Mouse (Mus musculus): ENCODE measurements at regions not wholly inside any gene's neighbourhood (a gene's known extent, or its start where the extent isn't known, plus 50 kb on each side); places are given as distances from the start of the nearest gene placed in this dataset.

- no peaks in the 10 kb centered on the region for H3K27me3 ChIP-seq
- DNase-seq (ENCODE audit: low read depth, low spot score) (no peak), ATAC-seq (no peak)
- in situ Hi-C loops (cut with MboI; ENCODE audit: low pct_unique_long_range_greater_than_20kb) = no loop called here
- POLR2A ChIA-PET = no interaction called here
- no peak for TF ChIP-seq CTCF (IDR thresholded peaks at IDR 0.05)
- CTCF ChIA-PET = no interaction called here
Measured at GRCm38 (mm10) chr12:51118781-51119180, 229.1 kb upstream of the G2e3 start.

GRCm38 (mm10) chr12:51118021-51118694 lies 229.7 kb upstream of the G2e3 start:
- in situ Hi-C loops (cut with MboI; ENCODE audit: low pct_unique_long_range_greater_than_20kb) = no loop called here
- ChIA-PET POLR2A (no interaction called here), CTCF (no interaction called here)
- ATAC-seq (peak; percentile 85), DNase-seq (ENCODE audit: low read depth, low spot score) (peak; percentile 27)
- no peaks in the 10 kb centered on the region for H3K27me3 ChIP-seq
- no peak for TF ChIP-seq CTCF (IDR thresholded peaks at IDR 0.05)

- ChIA-PET CTCF (no interaction called here), POLR2A (no interaction called here)
- in situ Hi-C loops (cut with MboI; ENCODE audit: low pct_unique_long_range_greater_than_20kb) = no loop called here
Measured at GRCm38 (mm10) chr12:51117436-51118020, 230.3 kb upstream of the G2e3 start.

GRCm38 (mm10) chr12:51111811-51112210 lies 236.1 kb upstream of the G2e3 start:
- DNase-seq (ENCODE audit: low read depth, low spot score) = no peak
- in situ Hi-C loops (cut with MboI; ENCODE audit: low pct_unique_long_range_greater_than_20kb) = no loop called here
- ChIA-PET CTCF (no interaction called here), POLR2A (no interaction called here)
- no peak for TF ChIP-seq CTCF (IDR thresholded peaks at IDR 0.05)
- peaks cover 5% of the 10 kb centered on the region for H3K27me3 ChIP-seq
- ATAC-seq = no peak

More at GRCm38 (mm10) chr12:51117436-51118020, 230.3 kb upstream of the G2e3 start:
- H3K27me3 ChIP-seq = no peaks in the 10 kb centered on the region
- peak; percentile 14 for ATAC-seq
- no peak for TF ChIP-seq CTCF (IDR thresholded peaks at IDR 0.05)
- no peak for DNase-seq (ENCODE audit: low read depth, low spot score)

- peaks cover 9% of the 10 kb centered on the region for H3K27me3 ChIP-seq
- TF ChIP-seq CTCF (IDR thresholded peaks at IDR 0.05) = no peak
- ChIA-PET POLR2A (no interaction called here), CTCF (interaction anchor here (1.2 kb wide), 1 partner anchor 14 kb away, joined by 3 read pairs; no protein-coding TSS in a partner anchor)
- ATAC-seq (no peak), DNase-seq (ENCODE audit: low read depth, low spot score) (no peak)
- in situ Hi-C loops (cut with MboI; ENCODE audit: low pct_unique_long_range_greater_than_20kb) = no loop called here
Measured at GRCm38 (mm10) chr12:51108044-51108443, 239.8 kb upstream of the G2e3 start.

- DNase-seq (ENCODE audit: low read depth, low spot score) (no peak), ATAC-seq (no peak)
- ChIA-PET POLR2A (no interaction called here), CTCF (no interaction called here)
- peaks cover 18% of the 10 kb centered on the region for H3K27me3 ChIP-seq
- in situ Hi-C loops (cut with MboI; ENCODE audit: low pct_unique_long_range_greater_than_20kb) = no loop called here
- no peak for TF ChIP-seq CTCF (IDR thresholded peaks at IDR 0.05)
Measured at GRCm38 (mm10) chr12:51103541-51104042, 244.3 kb upstream of the G2e3 start.

- ChIA-PET CTCF (no interaction called here), POLR2A (no interaction called here)
- DNase-seq (ENCODE audit: low read depth, low spot score) (no peak), ATAC-seq (no peak)
- TF ChIP-seq CTCF (IDR thresholded peaks at IDR 0.05) = no peak
- in situ Hi-C loops (cut with MboI; ENCODE audit: low pct_unique_long_range_greater_than_20kb) = no loop called here
- peaks cover 20% of the 10 kb centered on the region for H3K27me3 ChIP-seq
Measured at GRCm38 (mm10) chr12:51101636-51102035, 246.2 kb upstream of the G2e3 start.

GRCm38 (mm10) chr12:51100868-51101267 lies 247.0 kb upstream of the G2e3 start:
- H3K27me3 ChIP-seq = peaks cover 20% of the 10 kb centered on the region
- DNase-seq (ENCODE audit: low read depth, low spot score) (no peak), ATAC-seq (no peak)
- in situ Hi-C loops (cut with MboI; ENCODE audit: low pct_unique_long_range_greater_than_20kb) = no loop called here
- TF ChIP-seq CTCF (IDR thresholded peaks at IDR 0.05) = no peak
- CTCF ChIA-PET = no interaction called here
- POLR2A ChIA-PET = no interaction called here

- in situ Hi-C loops (cut with MboI; ENCODE audit: low pct_unique_long_range_greater_than_20kb) = no loop called here
- no peak for DNase-seq (ENCODE audit: low read depth, low spot score)
- POLR2A ChIA-PET = no interaction called here
- no peak for TF ChIP-seq CTCF (IDR thresholded peaks at IDR 0.05)
- ATAC-seq = no peak
- H3K27me3 ChIP-seq = peaks cover 20% of the 10 kb centered on the region
- CTCF ChIA-PET = no interaction called here
Measured at GRCm38 (mm10) chr12:51095974-51096373, 251.9 kb upstream of the G2e3 start.

- ATAC-seq = no peak
- POLR2A ChIA-PET = no interaction called here
- peaks cover 12% of the 10 kb centered on the region for H3K27me3 ChIP-seq
- no peak for DNase-seq (ENCODE audit: low read depth, low spot score)
- TF ChIP-seq CTCF (IDR thresholded peaks at IDR 0.05) = no peak
- in situ Hi-C loops (cut with MboI; ENCODE audit: low pct_unique_long_range_greater_than_20kb) = no loop called here
- CTCF ChIA-PET = no interaction called here
Measured at GRCm38 (mm10) chr12:51089324-51089723, 258.5 kb upstream of the G2e3 start.

- no peak for DNase-seq (ENCODE audit: low read depth, low spot score)
- POLR2A ChIA-PET = no interaction called here
- ATAC-seq = no peak
- peaks cover 8% of the 10 kb centered on the region for H3K27me3 ChIP-seq
- in situ Hi-C loops (cut with MboI; ENCODE audit: low pct_unique_long_range_greater_than_20kb) = no loop called here
- CTCF ChIA-PET = no interaction called here
- no peak for TF ChIP-seq CTCF (IDR thresholded peaks at IDR 0.05)
Measured at GRCm38 (mm10) chr12:51081809-51082208, 266.1 kb upstream of the G2e3 start.

GRCm38 (mm10) chr12:51073503-51073902 lies 274.4 kb upstream of the G2e3 start:
- no peaks in the 10 kb centered on the region for H3K27me3 ChIP-seq
- CTCF ChIA-PET = no interaction called here
- DNase-seq (ENCODE audit: low read depth, low spot score) (no peak), ATAC-seq (no peak)
- in situ Hi-C loops (cut with MboI; ENCODE audit: low pct_unique_long_range_greater_than_20kb) = no loop called here
- no peak for TF ChIP-seq CTCF (IDR thresholded peaks at IDR 0.05)
- POLR2A ChIA-PET = no interaction called here
